Mouse (Mus musculus) neural tube, postnatal 0 days (tissue): ENCODE measurements around the gene Gm10134. TPM values are rescaled to one million over a fixed set of nuclear protein-coding genes. Genes with fewer than 3 reads are reported as not detected.

ENCODE experiments used
- polyA plus RNA-seq: library from polyadenylated mRNA; unstranded; fragments of >200 nt; fragmentation: Nextera tagmentation; extraction: Ambion mirVana; gene quantifications from 2 replicates; pipeline ENCODE4 v1.2.1, GENCODE M21; 2015

Gm10134 gene
- 3.7 and 7.2 TPM in 2 replicates for polyA plus RNA-seq

GRCm38 (mm10) chr2:28505795-28506194 is at the start of gene Gm10134:
Gm10134 (plus strand) TSS chr2:28506095.

DNA sequence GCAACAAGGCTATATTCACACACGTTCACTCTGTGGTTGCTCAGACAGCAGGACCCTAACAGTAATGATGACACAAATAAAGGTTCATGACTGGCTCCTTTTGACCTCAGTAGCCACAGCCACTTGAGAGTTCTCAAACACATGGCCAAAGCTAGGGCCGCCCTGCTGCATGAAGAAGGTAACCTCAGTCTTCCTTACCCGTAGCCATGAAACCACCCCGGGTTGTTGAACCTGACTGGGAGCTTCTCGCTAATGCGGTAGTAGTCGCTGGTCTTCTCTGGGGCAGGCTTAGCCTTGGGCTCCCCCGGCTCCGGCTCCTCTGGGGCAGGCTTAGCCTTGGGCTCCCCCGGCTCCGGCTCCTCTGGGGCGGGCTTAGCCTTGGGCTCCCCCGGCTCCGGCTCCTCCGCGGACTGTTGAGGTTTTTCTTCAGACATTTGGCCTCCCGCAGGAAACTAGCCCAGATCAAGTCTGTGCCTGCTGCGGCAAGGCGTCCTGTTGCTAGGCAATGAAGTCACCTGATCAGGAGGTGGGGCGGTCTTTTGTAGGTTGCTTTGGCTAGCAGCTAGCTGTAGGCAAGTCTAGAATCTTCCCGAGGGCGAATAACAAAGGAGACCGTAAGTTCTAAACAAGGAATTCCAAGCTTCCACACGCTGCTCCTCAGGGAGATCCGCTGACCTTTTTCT is 39.9 kb upstream of the Gm10134 start, which contains the start of gene 1700007K13Rik:
Gene 1700007K13Rik (minus strand): TSS at position 497 of the 683 bp plus-strand sequence.

GRCm38 (mm10) chr2:28467860-28468485 is 37.9 kb upstream of the Gm10134 start, which contains the start of gene Mrps2:
Mrps2 (plus strand) TSS chr2:28468066.

GRCm38 (mm10) chr2:28496671-28497070 is 9.2 kb upstream of the Gm10134 start, which contains the start of gene Gbgt1:
Gbgt1 (plus strand) TSS chr2:28496891.

GRCm38 (mm10) chr2:28512798-28513401 is 7.0 kb downstream of the Gm10134 start, which contains the start of gene Ralgds:
Ralgds (plus strand) TSS chr2:28513125.

Other genes with a start within 250 kb of the Gm10134 start
- 10.5 and 11.6 TPM in 2 replicates for gene Ppp1r26, start 59.3 kb upstream of the Gm10134 start, polyA plus RNA-seq
- gene 1700007K13Rik, start 39.8 kb upstream of the Gm10134 start, polyA plus RNA-seq = 11.3 and 11.5 TPM in 2 replicates
- 42.0 and 43.1 TPM in 2 replicates for gene Mrps2, start 38.0 kb upstream of the Gm10134 start, polyA plus RNA-seq
- 1.0 and 1.3 TPM in 2 replicates for gene Gbgt1, start 9.2 kb upstream of the Gm10134 start, polyA plus RNA-seq
- gene Ralgds, start 7.0 kb downstream of the Gm10134 start, polyA plus RNA-seq = 72.3 and 75.2 TPM in 2 replicates
- gene Cel, start 57.3 kb downstream of the Gm10134 start, polyA plus RNA-seq = not detected in 2 replicates
- gene Gtf3c5, start 77.7 kb downstream of the Gm10134 start, polyA plus RNA-seq = 25.7 and 27.6 TPM in 2 replicates
- not detected in 2 replicates for gene Gfi1b, start 115.9 kb downstream of the Gm10134 start, polyA plus RNA-seq
- gene Tsc1, start 135.1 kb downstream of the Gm10134 start, polyA plus RNA-seq = 18.0 and 21.7 TPM in 2 replicates
- gene Spaca9, start 193.6 kb downstream of the Gm10134 start, polyA plus RNA-seq = 0.70 and 1.8 TPM in 2 replicates
- gene Ak8, start 194.1 kb downstream of the Gm10134 start, polyA plus RNA-seq = 2.2 and 3.1 TPM in 2 replicates